Mouse (Mus musculus): ENCODE measurements around the gene Myo3a.
A peak's percentile ranks its signal among the peaks of the same experiment; 100 is the strongest.

Gene Myo3a

DNA sequence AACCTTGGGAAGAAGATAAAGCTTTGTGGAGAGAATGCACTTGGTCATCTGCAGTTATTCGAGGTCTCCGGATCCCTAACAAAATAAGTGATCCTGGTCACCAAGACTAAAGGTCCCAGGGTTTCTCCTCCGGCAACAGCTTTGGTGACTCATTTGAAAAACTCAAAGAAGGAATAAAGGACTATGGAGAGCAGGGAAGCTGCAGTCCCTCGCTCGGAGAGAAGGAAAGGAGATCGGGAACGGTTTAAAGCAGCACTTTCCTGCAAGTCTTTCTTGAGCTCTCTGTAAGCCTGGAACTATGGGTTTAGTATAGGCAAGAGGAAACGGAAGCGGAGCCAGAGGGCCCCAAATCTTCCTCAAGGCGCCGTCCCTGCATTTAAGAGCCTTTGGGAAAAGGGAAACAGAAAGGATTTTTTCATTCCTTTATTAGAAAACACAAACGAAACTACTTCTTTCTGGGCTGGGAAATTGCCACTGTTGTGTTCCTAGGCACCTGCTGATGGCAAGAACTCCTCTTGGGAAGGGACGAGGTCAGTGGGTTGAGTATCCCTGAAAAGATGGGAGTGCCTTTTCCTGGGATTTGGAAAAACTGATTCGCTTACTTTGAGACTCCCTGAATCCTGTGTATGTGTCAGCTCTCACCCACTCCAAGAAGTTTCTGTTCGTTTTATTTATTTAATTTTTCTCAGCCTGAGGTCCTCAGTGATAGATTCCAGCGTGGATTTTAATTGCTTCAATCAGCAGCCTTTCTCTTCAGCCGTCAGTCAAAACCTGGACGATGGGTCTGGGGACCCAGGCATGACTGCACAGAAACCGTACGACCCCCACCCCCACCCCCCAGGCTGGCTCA lies 393.9 kb downstream of the Myo3a start:
- no peak for DNase-seq

- peak; percentile 35 for DNase-seq
These were observed 394.8 kb downstream of the Myo3a start, which contains the start of gene Gad2 for GRCm38 (mm10) chr2:22621828-22622731. TSS of gene Gad2 (plus strand) at chr2:22622205.

DNA sequence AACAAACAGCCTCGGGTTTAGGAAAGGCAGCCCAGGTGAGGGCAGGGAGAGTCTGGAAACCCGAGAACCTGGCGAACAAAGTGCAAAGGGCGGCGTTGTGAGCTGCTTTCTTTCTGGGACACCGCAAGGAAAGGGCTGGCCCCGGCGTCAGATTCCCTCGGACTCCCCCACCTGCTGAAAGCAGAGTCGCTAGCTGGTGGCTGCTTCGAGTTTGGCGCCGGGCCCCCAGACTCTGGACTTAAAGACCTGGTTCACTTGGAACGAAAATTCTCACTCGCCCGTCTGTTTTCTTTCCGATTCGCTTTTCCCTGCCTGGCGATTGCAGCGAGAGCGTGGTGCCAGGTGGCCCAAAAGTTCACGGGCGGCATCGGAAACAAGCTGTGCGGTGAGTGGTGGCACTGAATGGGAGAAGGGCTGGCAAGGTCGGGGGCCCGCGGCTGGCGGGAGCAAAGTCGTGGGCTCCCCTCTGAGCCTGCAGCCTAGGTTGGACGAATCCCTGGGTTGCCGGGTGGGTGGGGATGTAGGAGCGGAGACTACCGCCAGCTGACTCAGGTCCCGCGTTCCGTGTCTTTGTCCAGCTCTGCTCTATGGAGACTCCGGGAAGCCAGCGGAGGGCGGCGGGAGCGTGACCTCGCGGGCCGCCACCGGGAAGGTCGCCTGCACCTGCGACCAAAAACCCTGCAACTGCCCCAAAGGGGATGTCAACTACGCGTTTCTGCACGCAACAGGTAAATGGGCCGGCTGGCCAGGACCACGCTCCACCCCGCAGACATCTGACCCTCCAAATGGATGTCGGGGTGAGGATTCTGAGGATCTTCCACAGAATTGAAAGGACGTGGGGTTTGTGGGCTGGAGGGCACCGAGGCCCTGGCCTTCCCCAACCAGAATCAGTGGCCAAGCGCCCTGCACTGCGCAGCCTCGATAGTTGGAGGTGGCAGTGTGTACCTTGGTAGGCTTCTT lies 396.1 kb downstream of the Myo3a start:
- DNase-seq, result no peak

GRCm38 (mm10) chr2:22624188-22624975 lies 397.1 kb downstream of the Myo3a start:
- DNase-seq, result no peak

- DNase-seq, result no peak
These were observed 398.0 kb downstream of the Myo3a start for GRCm38 (mm10) chr2:22625096-22625960.

DNA sequence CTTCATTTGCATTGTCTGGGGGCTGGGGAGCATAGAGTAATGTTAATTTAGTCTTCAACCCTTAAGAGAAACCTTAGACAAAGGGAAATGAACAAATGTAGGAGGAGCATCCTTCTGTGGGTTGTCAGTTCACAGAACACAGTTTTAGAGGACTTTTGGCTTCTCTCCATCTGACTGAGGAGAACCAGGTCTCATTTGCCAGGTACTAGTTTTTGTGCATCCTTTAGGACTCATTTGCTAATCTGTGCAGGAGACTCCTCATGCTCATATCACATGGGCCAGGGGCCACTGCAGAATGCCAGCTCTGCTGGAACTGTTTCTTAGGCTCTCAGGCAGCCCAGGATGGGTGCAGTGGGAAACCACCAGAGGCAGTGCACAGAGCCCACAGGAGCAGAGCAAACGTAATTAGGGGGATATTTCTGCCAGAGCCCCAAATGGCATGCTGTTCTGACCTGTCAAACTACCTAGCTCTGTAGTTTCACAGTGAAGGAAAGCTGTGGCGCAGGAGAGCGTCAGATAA lies 399.9 kb downstream of the Myo3a start:
- no peak for DNase-seq

GRCm38 (mm10) chr2:22627819-22628432 lies 400.6 kb downstream of the Myo3a start:
- DNase-seq, result no peak

GRCm38 (mm10) chr2:22634766-22635165 lies 407.5 kb downstream of the Myo3a start:
- no peak for DNase-seq

DNA sequence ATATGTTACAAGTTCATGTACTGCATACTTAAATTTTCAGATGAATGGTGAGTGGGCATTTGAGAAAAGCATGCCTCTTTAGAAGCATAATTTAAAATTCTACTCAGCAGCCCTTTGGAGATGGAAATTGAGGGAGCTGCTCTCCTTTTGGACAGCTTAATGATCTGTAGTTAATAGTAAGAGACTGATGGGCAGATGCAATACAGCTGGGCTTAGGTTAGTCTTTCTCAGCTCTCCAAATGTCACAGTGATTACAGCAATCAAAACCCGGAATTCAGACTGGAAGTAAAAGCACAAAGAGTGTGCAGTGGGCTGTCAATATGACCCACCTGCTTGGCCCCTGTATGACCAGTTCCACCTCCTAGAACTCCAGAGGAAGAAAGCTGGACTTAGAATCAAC lies 418.8 kb downstream of the Myo3a start:
- DNase-seq, result no peak

- DNase-seq, result no peak
These were observed 421.1 kb downstream of the Myo3a start for GRCm38 (mm10) chr2:22648394-22648793.

DNA sequence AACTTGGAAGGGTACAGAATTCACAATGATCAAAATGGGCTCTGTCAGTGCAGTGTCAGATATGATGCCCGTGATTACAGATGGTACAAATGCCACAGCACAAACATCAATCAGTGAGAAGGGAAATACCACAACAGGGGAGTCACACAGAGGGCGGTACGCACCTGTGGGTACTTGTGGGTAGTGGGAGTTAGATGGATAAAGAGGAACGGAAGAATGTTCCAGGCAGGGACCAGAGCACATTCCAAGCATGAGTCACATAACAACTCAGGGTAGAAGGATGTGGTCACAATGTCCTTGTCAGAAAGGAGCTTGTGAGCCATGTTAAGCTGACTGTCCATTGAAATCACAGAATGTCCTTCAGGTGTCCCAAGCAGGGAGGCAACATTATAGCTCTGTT lies 424.5 kb downstream of the Myo3a start:
- no peak for DNase-seq

GRCm38 (mm10) chr2:22663731-22664130 lies 436.4 kb downstream of the Myo3a start:
- DNase-seq, result no peak

Measured in cerebellum, adult 9-11 months (tissue).